Mouse (Mus musculus): ENCODE results near the gene Adarb2.
"Not testable (repeated sequence)": the region's sequence is repeated elsewhere in the genome, so short reads cannot be mapped to it uniquely, and the experiment has no call there.

Gene Adarb2

DNA sequence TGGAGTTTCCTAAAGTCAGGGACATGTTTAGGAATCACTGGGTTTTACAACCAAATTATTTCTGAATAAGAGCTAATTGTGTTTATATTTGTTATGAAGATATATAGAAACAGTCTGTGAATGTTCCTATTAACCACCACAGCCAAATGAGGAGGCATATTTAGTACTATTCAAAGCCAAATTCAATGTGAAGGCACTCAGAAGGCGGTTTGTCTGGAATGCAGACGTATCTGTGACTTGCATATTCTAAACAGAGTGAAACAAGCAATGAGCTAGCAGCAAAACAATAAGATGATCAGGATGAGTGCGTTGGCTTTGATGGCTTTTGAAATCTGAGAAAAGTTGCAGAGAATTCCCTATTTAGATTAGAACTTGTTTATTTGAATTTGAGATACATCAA is 387.8 kb downstream of the Adarb2 start:
- DNase-seq (ENCODE audit: low spot score) = no peak

DNA sequence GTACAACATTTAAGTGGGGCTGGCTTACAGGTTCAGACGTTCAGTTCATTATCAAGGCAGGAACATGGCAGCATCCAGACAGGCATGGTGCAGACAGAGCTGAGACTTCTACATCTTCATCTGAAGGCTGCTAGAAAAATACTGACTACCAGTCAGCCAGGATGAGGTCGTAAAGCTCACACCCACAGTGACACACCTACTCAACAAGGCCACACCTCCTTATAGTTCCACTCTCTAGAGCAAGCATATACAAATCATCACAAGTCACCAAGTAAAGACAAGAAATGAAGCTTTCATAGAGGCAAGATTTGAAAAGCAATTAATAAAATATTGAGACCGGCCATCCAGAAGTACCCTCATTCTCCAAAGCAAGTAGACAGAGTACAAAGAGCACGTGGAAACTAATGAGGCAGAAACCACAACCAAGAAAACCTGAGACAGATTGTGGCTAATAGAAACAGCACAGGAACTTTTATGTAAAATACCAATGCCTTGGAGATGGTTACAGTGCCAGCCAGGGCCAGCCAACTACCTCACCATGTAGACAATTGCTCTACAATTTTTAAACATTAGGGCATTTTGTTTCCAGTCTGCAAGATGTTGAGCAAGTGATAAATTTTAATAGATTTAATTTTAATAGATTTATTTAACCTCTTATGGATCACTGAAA is 394.4 kb downstream of the Adarb2 start:
- DNase-seq (ENCODE audit: low spot score) = no peak

DNA sequence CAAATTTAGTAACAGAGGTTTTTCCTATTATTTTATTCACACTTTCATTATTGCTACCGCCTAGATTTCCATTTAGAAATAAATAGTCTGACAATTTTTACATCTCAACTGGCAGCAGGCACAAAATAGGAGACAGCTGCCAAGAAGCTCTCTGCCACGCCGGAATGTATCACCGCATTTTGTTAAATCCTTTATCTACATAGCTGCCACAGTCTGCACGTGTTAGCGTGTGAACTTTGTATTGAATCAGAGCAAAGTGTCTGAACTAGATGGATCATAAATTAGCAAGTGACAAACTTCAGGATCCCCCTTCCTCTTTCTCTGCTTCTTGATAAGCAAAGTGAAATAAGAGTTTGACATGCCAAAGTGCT is 395.0 kb downstream of the Adarb2 start:
- no peak for DNase-seq (ENCODE audit: low spot score)

DNA sequence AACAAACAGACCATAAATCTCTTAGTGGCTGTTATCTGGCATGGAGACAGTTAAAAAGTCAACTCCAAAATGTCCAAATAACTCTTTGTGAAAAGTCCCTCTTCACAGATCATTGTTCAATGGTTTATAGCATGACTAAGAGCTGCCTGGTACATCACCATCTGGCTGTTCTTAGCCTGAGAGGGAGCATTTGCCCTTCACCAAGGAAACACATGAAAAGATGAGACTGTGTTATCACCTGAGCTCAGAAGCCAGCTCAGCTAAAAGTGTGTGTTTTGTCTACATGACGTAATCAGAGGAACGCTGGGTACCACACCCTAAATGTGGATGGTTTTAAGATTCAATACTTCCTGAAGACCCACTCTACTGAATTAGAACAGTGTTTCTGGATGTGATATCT is 403.0 kb downstream of the Adarb2 start:
- DNase-seq (ENCODE audit: low spot score) = no peak

DNA sequence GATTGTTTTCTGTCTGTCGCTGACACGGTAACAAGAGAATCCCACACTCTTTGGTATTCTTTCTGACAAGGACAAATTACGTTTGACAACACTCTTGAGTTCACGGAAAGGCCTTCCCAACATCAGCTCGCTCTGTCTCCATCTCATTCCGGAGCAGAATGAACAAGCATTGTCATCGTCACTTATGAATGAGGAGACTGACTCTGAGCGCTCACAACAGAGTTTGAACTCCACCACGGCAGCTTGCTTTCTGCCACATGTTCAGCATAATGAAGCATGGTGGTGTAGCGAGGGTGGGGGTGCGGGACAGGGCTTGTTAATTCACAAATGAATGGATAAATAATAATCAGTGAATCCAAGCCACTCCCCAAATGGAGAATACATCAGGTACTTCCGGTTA is 405.4 kb downstream of the Adarb2 start:
- DNase-seq (ENCODE audit: low spot score) = peak; percentile 12

DNA sequence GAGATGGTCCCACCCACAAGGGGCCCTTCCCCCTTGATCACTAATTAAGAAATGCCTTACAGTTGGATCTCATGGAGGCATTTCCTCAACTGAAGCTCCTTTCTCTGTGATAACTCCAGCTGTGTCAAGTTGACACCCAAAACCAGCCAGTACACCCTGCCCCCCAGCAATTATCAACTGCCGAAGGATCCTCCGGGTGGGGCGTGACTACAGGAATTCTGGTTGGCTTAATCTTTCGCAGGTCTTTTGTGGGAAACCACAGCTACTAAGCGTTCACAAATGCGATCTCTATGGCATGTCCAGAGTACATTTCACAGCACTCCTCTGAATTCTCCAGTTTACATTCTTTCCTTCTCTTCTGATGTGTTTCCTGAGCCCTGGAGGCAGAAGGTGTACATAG is 406.3 kb downstream of the Adarb2 start:
- not testable (repeated sequence) for DNase-seq (ENCODE audit: low spot score)

DNA sequence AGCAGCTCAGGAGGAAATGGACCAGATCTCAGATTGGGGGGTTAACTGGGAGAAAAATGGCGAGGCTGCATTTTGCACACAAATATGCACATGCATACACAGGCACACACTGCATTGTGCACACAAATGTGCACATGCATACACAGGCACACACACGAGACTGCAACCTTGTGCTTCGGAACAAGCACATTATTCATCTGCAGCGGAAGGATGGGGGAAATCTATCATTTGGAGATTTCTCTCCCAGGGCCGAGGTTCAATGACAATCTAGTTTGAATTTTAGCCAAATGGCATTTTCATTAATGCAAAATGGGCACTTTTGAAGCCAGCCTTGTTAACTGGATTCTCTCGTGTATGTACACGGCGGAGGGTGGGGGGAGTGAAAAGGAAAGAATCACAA is 408.3 kb downstream of the Adarb2 start:
- no peak for DNase-seq (ENCODE audit: low spot score)

DNA sequence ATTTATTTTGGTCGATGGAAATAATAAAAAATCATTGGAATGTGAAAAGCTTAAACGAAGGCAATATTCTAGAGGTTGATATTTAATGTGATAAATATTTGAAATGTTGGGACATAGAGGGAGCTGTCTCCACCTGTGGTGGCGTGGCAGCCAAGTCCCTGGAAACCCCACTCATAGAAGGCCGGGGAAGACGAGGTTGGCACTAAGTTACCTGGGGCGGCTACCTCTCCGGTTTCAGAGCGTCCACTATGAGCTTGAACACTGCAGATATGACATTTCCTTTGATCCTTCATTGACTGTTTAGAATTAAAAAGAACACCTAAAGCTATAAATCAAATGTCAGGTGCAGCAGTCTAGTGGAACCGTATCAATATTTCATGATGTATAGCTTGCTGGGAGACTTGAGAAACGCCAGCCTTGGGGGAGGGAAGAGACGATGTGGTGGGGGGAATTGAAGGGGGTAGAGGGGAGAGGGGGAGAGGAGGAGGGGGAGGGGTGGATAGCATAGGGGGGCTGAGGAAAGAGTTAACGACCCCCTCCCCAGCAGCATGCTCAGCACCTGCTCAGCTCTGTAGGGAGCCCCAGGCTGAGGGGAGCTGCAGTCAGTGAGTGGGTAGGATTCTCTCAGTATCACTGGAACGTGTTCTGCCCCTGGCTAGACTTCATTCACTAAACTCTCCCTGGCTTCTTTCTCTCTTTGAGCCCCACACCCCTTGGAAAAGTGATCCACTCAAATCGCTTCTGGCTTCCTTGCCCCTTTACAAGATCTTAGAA is 410.1 kb downstream of the Adarb2 start:
- DNase-seq (ENCODE audit: low spot score) = no peak

DNA sequence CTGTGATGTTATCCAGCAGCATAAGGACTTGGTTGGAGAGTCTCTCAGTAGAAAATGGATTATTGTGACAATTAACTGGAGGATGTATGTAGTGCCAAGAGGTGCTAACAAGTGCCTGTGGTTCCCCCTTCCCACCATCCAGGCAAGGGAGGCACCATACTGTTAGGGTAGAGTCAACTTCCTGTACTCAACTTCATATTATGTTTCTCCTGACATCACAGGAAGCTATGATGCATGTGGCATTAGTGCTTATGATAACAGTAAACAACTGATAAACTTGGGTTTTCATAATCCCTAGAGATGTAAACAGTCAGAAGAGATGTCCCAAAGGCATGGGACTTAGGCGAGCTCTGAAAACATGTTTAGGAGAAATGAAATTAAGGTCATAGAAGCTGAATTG is 414.0 kb downstream of the Adarb2 start:
- no peak for DNase-seq (ENCODE audit: low spot score)

DNA sequence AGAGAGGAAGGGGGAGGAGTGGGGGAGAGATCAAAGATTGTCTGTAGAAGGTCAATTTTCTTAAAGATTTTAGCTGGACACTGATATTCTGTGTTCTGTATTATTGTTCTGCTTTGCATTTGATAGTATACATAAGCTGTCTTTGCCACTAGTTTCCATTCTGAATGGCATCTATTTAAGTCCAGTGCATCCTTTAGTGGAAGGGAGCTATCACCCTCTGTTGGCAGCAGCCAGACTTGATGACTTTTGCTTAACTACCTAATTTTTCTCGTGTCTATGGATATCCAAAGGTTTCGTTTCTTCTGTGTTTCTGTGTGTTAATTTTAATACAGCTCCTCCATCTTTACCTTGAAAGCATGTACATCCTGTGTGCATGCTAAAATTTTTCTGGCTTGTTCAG is 419.6 kb downstream of the Adarb2 start:
- no peak for DNase-seq (ENCODE audit: low spot score)

DNA sequence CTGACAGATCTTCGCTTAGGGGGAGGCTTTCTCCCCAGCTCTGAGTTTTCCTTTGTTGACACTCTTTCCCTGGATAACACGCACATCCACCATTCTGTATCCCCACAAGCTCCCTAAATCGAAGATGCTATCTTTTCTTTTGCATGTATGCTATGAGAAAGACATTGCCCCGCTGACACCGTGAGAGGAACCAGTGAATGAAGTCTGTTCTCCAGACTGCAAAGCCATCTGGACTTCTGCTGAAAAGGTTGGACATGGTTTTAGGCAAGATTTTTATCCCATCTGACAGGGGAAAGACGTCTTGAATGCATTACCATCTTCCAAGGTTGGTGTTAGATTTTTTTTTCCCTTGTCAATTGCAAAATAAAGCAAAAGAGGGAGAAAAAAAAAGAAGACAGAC is 426.9 kb downstream of the Adarb2 start:
- no peak for DNase-seq (ENCODE audit: low spot score)

DNA sequence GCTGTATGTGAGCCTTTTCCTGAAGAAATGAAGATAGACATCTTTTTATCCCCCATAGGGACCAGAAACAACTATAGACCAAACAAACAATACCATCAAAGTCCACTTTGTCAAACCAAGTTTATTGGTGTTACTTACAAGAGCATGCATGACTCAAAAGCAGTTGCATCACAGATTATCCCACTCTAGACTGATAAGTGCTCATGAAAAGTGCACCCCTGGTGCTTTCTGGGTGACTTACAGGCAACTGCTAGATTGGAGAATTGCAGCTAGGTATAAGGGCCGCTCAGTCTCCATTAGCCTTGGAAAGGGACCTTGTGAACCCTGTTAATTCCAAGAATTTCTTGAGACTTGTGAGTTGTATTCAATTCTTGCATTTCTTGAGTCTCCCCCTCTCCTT is 429.0 kb downstream of the Adarb2 start:
- DNase-seq (ENCODE audit: low spot score) = no peak

DNA sequence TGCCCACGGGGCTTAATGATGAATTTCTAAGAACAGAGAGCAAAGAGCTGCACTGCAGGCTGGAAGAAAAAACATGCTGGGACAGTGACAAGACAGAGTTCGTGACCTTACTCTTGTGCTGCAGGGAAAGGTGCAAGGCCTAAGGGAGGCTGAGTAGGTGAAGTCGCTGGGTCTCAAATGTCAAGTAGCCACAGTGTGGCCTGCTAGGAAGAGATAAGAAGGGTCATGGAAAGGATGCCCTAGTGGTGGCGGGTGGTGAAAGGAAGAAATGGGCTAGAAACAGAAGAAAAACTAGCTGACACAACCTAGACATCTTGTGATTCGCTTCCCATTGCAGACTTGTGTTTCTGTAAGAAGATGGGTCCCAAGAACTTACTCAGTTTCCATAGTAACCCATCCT is 429.4 kb downstream of the Adarb2 start:
- DNase-seq (ENCODE audit: low spot score) = no peak

DNA sequence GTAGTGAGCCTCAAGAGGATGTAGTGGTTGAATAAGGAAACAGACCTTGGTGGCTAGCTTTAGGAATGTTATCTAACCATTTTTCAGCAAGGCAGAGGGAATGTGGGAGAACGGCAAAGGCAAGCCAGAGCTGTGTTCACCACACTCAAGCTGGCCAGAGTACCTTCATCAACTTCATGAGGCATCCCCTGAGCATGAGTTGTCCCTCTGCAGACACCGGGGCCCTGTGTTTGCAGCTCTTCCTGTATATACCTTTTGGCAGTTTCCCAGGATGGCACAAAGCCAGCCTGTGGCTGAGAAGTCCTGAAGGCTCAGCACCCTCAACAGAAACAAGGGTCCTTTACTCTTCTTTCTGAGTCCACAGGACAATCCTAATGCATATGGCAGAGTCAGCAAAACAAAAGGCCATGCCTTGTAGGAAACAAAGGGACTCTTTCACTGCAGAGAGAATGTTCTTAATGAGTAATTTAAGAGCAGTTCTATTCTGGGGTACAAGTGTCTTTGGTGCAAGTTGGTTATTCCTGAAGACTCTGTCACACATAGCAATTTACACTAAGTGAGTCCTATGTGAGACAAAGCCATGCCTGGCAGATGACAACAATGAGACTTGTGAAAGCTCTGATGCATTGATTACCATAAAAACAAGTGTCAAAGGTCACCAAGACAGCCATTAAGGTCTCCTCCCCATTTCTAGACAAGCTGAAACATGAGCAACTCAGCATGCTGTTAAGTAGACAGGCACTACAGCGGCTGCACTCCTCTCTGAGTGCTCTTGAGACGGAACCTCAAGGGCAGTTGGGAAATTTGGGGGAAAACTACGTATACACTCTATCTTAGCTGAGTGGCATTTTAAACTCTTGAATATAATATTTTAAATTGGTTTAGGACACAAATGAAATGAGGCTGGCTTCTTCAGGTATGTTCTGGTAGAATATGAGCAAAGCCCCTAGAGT is 431.0 kb downstream of the Adarb2 start:
- DNase-seq (ENCODE audit: low spot score) = peak; percentile 29

DNA sequence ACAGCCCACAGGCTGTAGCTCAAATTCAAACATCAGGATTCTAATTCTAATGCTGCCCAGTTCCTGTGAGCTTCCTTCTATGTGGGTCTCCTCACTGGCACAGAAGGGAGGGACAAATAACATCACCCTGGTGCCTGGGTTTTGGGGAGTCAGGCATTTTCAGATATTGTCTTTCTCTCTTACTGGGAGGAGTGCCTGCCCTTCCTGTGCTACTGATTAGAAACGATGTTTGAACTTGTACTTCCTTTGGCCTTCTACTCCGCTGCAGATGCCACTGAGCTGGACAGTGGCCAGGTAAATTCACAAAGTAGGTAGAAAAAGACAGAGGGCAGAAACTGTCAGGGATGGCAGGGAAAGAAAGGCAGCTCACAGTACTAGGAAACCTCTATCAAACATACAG is 439.4 kb downstream of the Adarb2 start:
- DNase-seq (ENCODE audit: low spot score) = no peak

DNA sequence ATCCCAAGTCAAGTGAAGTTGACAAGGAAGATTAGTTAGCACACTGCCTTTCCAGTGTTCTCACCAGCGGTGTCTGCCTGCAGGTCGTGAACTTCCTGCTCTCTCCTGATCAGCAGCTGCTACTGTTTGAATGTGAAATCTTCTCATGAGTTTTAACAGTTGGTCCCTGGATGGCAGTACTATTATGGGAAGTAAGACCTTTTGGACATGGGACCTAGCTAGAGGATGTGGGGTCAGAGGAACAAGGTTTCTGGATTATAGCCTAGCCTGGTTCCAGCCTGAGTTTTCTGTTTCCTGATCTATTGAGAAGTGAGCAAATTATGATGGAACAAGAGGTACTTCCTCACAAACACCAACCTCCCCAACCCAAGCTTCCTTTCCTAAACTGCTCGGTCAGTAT is 441.3 kb downstream of the Adarb2 start:
- no peak for DNase-seq (ENCODE audit: low spot score)

DNA sequence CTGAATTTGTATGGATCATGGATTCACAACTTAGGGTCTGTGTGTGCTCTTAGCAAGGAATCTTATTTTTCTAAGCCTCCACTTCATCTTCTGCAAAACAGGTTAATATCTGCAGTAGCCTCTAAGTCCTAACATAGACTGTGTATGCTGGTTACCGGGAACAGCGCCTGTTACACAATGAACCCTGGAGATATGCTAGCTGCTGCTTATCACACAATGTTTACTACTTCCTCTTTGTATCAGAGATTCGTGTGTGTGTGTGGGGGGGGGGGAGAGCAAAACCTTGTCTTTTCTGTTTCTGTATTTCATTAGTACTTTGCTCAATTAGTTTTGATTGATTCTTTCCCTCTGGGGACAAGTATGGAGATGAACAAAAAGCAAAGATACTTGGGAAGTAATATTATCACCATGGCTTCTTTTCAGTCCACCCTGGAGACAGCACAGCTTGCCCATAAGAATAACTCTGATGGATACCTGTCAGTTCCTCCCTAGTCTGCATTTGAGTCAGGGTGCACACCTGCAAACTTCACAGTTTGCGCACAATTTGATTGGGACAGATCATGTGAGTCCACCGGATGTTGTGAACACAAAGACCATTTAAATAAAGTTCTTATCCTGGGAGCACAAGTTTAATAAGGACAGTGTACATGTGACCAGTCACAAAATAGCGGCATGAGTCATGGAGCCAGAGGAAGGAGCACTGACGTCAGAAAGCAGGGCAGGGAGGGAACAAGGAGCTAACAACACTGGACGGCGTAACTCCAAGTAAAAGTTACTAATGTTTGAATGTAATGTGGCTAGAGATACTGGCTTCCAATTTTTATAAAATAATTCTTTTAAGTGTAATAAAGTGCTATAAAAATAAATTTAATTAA is 442.4 kb downstream of the Adarb2 start:
- DNase-seq (ENCODE audit: low spot score) = no peak

DNA sequence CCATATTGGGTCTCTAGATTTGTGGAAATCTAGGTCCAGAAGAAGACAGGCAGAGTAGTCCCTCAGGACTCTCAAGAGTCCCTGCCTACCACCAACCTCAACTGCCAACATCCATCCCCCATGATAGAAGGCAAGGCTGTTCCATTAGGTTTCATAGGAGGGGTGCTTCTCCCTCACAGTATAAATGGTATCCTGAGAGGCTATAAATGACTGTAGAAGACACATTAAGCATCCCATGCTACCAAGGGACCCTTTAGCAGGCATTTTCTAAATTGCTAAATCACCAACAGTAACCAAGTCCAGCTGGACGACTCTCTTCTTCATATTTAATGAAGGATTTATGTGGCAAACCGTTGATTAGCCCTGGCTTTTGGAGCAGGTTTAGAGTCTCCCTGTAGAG is 446.6 kb downstream of the Adarb2 start:
- no peak for DNase-seq (ENCODE audit: low spot score)

DNA sequence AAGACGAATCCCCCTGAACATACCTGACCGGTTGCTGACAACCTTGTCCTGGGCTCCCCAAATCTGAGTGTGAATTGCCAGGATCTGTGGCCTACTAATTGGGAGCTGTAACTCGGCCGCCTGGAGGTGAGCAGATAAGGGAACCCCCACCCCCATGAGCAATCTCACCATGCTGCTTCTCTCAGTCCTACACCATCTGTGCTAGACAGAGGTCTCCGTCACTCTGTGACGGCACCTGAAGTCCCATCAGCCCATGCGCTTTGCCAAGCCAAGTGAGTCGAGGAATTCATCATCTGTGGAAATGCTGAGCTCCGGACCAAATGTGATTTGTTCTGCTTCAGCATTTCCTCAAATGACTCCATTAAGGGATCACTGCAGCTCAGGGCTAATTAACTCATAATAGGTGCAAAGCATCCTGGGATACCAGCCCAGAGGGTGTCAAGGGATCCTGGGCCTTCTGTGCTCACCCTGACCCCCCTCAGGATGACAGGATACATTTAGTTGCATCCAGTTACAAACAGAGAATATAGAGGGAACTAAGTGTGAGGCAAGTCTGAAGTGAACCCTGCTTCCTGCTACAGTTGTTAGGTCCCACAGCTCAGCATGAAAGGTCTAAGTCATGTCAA is 462.1 kb downstream of the Adarb2 start:
- no peak for DNase-seq (ENCODE audit: low spot score)

DNA sequence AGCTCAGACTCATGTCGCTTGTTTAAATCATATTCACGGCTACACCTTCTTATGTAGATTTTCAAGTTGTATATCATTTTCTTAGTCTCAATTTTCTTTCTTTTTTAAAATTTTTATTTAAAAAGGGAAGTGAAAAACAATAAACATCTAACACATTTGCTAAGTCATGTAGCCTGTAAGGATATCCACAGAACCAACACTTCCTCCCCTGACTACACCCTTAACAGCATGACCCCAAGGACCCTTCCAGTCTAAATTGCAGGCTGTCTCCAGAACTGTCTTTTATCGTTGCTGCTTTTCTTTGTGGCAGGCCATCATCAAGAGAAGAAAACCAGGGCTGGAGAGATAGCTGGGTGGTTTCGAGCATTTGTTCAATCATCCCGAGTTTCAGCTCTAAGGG is 474.5 kb downstream of the Adarb2 start:
- DNase-seq (ENCODE audit: low spot score) = no peak

DNA sequence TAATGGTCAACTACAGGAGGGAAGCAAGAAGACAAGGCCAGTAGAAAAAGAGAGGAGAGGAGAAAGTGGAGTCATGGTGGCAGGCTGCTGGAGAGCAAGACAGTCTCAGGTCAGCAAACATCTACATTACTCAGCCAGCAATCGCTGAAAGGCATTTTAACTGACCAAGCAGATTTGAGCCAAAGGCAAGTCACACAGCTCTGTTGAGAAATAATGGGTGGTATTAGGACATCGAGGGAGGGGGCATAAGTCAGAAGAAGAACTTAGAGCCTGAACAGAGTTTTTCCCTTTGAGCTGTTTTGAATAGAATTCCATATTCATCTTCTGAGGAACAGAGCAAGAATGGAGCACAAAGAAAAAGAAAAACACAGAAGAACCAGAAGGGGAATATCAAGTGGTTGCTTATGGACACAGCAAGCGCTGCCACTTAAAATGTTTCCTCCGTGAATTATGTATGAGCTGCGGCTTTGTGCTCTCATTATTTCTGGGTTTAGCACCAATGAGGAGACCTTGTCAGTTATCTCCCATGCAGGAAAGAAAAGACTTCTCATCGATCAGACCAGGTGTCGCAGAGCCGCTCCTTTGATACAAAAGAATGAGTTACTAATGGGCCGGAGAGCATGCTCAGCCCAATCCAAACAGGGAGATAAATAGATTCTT is 477.9 kb downstream of the Adarb2 start:
- no peak for DNase-seq (ENCODE audit: low spot score)
